In genomic region chr2:131037226-131037990, GRCm38 (mm10) we compare ENCODE assay signal across 9 mouse cellular contexts. TPM values are rescaled to one million over a fixed set of nuclear protein-coding genes. Genes with fewer than 3 reads are reported as not detected.
DNase-seq lines count a peak whose midpoint lies in the region; ATAC-seq and TF ChIP-seq lines count a peak whose summit lies in the region.
"Had no signal": no experiment of that assay in that cellular context is flagged by ENCODE, and none has a peak within 500 bp of the region (broad histone marks: within the 10 kb centered on the region; RNA-seq: fewer than 3 reads in every experiment).

No protein-coding gene starts in this region.

- H3K36me3 ChIP-seq in lung, embryonic 14.5 days (ENCODE audit: insufficient read depth): no peaks in the 10 kb centered on the region
- no peaks in the 10 kb centered on the region for H3K36me3 ChIP-seq in liver, postnatal 0 days (replicated peaks; ENCODE audit: insufficient read depth, low read length)
- H3K36me3 ChIP-seq: liver, embryonic 13.5 days had no signal

- TF ChIP-seq EP300 in liver, postnatal 0 days (IDR thresholded peaks at IDR 0.05; ENCODE audit: low read depth): no peak

- no peak overlapping the region for H3K27ac ChIP-seq in lung, embryonic 14.5 days (ENCODE audit: low read depth)
- no peak overlapping the region for H3K27ac ChIP-seq in liver, postnatal 0 days (ENCODE audit: low read depth)
- H3K27ac ChIP-seq: liver, embryonic 13.5 days had no signal

- 37% methylated on average over 17 of the region's 17 CpGs for WGBS in lung, embryonic 14.5 days
- WGBS in liver, postnatal 0 days (ENCODE audit: insufficient replicate concordance): 50% methylated on average over 17 of the region's 17 CpGs

- no peaks in the 10 kb centered on the region for H3K9me3 ChIP-seq in lung, embryonic 14.5 days (ENCODE audit: low read depth, low read length)
- peaks cover 4% of the 10 kb centered on the region for H3K9me3 ChIP-seq in liver, postnatal 0 days (ENCODE audit: low read length)

- no peak for TF ChIP-seq CTCF in lung, embryonic 14.5 days (IDR thresholded peaks at IDR 0.05; ENCODE audit: low read depth)
- TF ChIP-seq CTCF in liver, postnatal 0 days (IDR thresholded peaks at IDR 0.05; ENCODE audit: low read depth): no peak

- no peak overlapping the region for H3K4me3 ChIP-seq in lung, embryonic 14.5 days (ENCODE audit: low read depth, low read length)
- no peak overlapping the region for H3K4me3 ChIP-seq in liver, postnatal 0 days (ENCODE audit: low read depth, low read length)
- H3K4me3 ChIP-seq: liver, embryonic 13.5 days had no signal

- no peak overlapping the region for H3K4me2 ChIP-seq in lung, embryonic 14.5 days
- no peak overlapping the region for H3K4me2 ChIP-seq in liver, postnatal 0 days (ENCODE audit: low read depth, low read length)
- H3K4me2 ChIP-seq: liver, embryonic 13.5 days had no signal

- H3K4me1 ChIP-seq in lung, embryonic 14.5 days (ENCODE audit: insufficient read depth): no peaks in the 10 kb centered on the region
- peaks cover 5% of the 10 kb centered on the region; the same call in 1 of the 2 replicates for H3K4me1 ChIP-seq in liver, postnatal 0 days (ENCODE audit: insufficient read depth)

- no peak for DNase-seq in frontal cortex, postnatal 25 days (ENCODE audit: low spot score in 2 of 2)
- DNase-seq in adrenal gland, postnatal 36 days: peak; percentile 16 to 30
- peak; percentile 84 for DNase-seq in heart, postnatal 4 days
- peak; percentile 13 for DNase-seq in lung, embryonic 14.5 days
- DNase-seq in embryo, embryonic 11 days: no peak
- DNase-seq in liver, postnatal 0 days: no peak
- no peak for DNase-seq in urinary bladder, adult 18-20 months (ENCODE audit: low spot score in 2 of 2)
- DNase-seq: liver, embryonic 13.5 days had no signal

- peaks cover 31% of the 10 kb centered on the region for H3K27me3 ChIP-seq in lung, embryonic 14.5 days (ENCODE audit: insufficient read depth, low read length)
- H3K27me3 ChIP-seq in liver, postnatal 0 days (ENCODE audit: insufficient read depth, low read length): peaks cover 37% of the 10 kb centered on the region

- H3K9ac ChIP-seq in lung, embryonic 14.5 days: no peak overlapping the region
- H3K9ac ChIP-seq in liver, postnatal 0 days (replicated peaks): no peak overlapping the region
- H3K9ac ChIP-seq: liver, embryonic 13.5 days had no signal

- peak; percentile 36; the same call in 1 of the 2 replicates for ATAC-seq in frontal cortex, adult (ENCODE audit: low TSS enrichment)
- no peak for ATAC-seq in lung, embryonic 14.5 days (ENCODE audit: insufficient read depth)
- no peak for ATAC-seq in liver, postnatal 0 days

RNA-seq across cellular contexts. Expression of gene Gfra4, which starts 5.5 kb away (rescaled TPM):
- 1 to 10 TPM; 4.1 to 4.6 TPM for total RNA-seq in adrenal gland, postnatal 36 days (2021)
- total RNA-seq in heart, postnatal 4 days (2021): 1 to 10 TPM; 4.1 to 4.5 TPM
- 13.5 and 16.3 TPM in 2 replicates for polyA plus RNA-seq in lung, embryonic 14.5 days (2014; fragmentation: Nextera tagmentation; extraction: Ambion mirVana)
- polyA plus RNA-seq in liver, postnatal 0 days (2015; fragmentation: Nextera tagmentation; extraction: Ambion mirVana): 0.07 and 0.26 TPM in 2 replicates

RNA-seq across cellular contexts. Expression of gene Adam33, which starts 26.2 kb away (rescaled TPM):
- total RNA-seq in adrenal gland, postnatal 36 days (2021): 1 to 10 TPM; 2.4 to 3.8 TPM
- 1 to 10 TPM; 2.4 to 3.2 TPM for total RNA-seq in heart, postnatal 4 days (2021)
- 1.9 and 4.1 TPM in 2 replicates for polyA plus RNA-seq in lung, embryonic 14.5 days (2014; fragmentation: Nextera tagmentation; extraction: Ambion mirVana)
- polyA plus RNA-seq in liver, postnatal 0 days (2015; fragmentation: Nextera tagmentation; extraction: Ambion mirVana): 1.2 TPM in 2 replicates

RNA-seq across cellular contexts. Expression of gene Siglec1, which starts 49.2 kb away (rescaled TPM):
- total RNA-seq in adrenal gland, postnatal 36 days (2021): 1 to 10 TPM; 4.2 to 4.7 TPM
- total RNA-seq in heart, postnatal 4 days (2021): under 1 TPM; 0.52 to 0.79 TPM
- 0.23 and 0.34 TPM in 2 replicates for polyA plus RNA-seq in lung, embryonic 14.5 days (2014; fragmentation: Nextera tagmentation; extraction: Ambion mirVana)
- polyA plus RNA-seq in liver, postnatal 0 days (2015; fragmentation: Nextera tagmentation; extraction: Ambion mirVana): 1.9 and 2.0 TPM in 2 replicates

Comparison
In these comparisons a context has a peak if more than half of its experiments do, and no peak if none do; other contexts are left out.
1. DNase-seq: peak in adrenal gland, postnatal 36 days (2 of 2), heart, postnatal 4 days (single experiment) and lung, embryonic 14.5 days (single experiment); none in frontal cortex, postnatal 25 days (0 of 2), embryo, embryonic 11 days (single experiment), liver, postnatal 0 days (single experiment) and urinary bladder, adult 18-20 months (0 of 2).